Mouse (Mus musculus) MEL (cell line): ENCODE measurements at regions not wholly inside any gene's neighbourhood (a gene's known extent, or its start where the extent isn't known, plus 50 kb on each side); places are given as distances from the start of the nearest gene placed in this dataset.

ENCODE experiments used
- DNase-seq: peaks from one replicate; pipeline ENCODE4 v3.0.0; 2011; ENCODE audit warnings: low read depth, low spot score
- H3K27ac ChIP-seq: 2 replicates; pipeline ENCODE4 v1.5.1; 2012; ENCODE audit warnings: low read depth, mild to moderate bottlenecking, control low read depth, low read length, moderate library complexity; ENCODE audit not compliant: control insufficient read depth
- H3K27me3 ChIP-seq, 2 experiments: fragments of 150-350 bp in 1 of 2; sonication (generic) in 1 of 2; 2 replicates each; pipeline ENCODE4 v1.6.1; 2012; ENCODE audit warnings: low read length in 2 of 2, mild to moderate bottlenecking in 2 of 2, improper control_type of control experiment in 1 of 2, moderate library complexity in 1 of 2; ENCODE audit not compliant: insufficient read depth in 2 of 2, control insufficient read depth in 1 of 2
- H3K36me3 ChIP-seq, 2 experiments: 2 replicates each; pipeline ENCODE4 v1.6.1; 2012 to 2014; ENCODE audit warnings: low read length in 2 of 2, improper control_type of control experiment in 1 of 2, inconsistent platforms in 1 of 2, mild to moderate bottlenecking in 1 of 2; ENCODE audit not compliant: insufficient read depth in 2 of 2, control insufficient read depth in 1 of 2
- H3K4me1 ChIP-seq, 2 experiments: fragments of 150-350 bp in 1 of 2; sonication (generic) in 1 of 2; 2 replicates each; pipeline ENCODE4 v1.6.1; 2012; ENCODE audit warnings: low read length in 2 of 2, improper control_type of control experiment in 1 of 2, mild to moderate bottlenecking in 1 of 2; ENCODE audit not compliant: insufficient read depth in 2 of 2, control insufficient read depth in 1 of 2
- H3K4me3 ChIP-seq, 2 experiments: fragments of 150-350 bp in 1 of 2; sonication (generic) in 1 of 2; 2 replicates each; pipeline ENCODE4 v1.5.1; 2012; ENCODE audit warnings: low read depth in 2 of 2, low read length in 2 of 2, mild to moderate bottlenecking in 2 of 2, moderate library complexity in 2 of 2, control low read depth in 1 of 2, improper control_type of control experiment in 1 of 2; ENCODE audit not compliant: control insufficient read depth in 1 of 2, insufficient read depth in 1 of 2
- H3K79me2 ChIP-seq: 2 replicates; pipeline ENCODE4 v1.6.1; 2012; ENCODE audit warnings: mild to moderate bottlenecking, low read length, moderate library complexity; ENCODE audit not compliant: control insufficient read depth, poor library complexity, insufficient read depth
- H3K9ac ChIP-seq: 2 replicates; pipeline ENCODE4 v1.6.1; 2012; ENCODE audit warnings: low read depth, mild to moderate bottlenecking, control low read depth, low read length, moderate library complexity; ENCODE audit not compliant: control insufficient read depth, poor library complexity, severe bottlenecking
- H3K9me3 ChIP-seq: fragments of 150-350 bp; sonication (generic); replicated peaks from 2 replicates; pipeline ENCODE4 v1.6.1; 2012; ENCODE audit warnings: mild to moderate bottlenecking, low read length, improper control_type of control experiment, moderate library complexity; ENCODE audit not compliant: insufficient read depth
- BHLHE40 ChIP-seq: IDR thresholded peaks from 2 replicates; pipeline ENCODE4 v1.6.1; 2012; ENCODE audit warnings: low read depth, mild to moderate bottlenecking, inconsistent platforms, low read length, improper control_type of control experiment, borderline replicate concordance
- CHD2 ChIP-seq: IDR thresholded peaks from 2 replicates; pipeline ENCODE4 v1.6.1; 2011; ENCODE audit warnings: low read length, improper control_type of control experiment
- ETS1 ChIP-seq: IDR thresholded peaks from 2 replicates; pipeline ENCODE4 v1.6.1; 2012; ENCODE audit warnings: low read depth, mild to moderate bottlenecking, inconsistent platforms, low read length, improper control_type of control experiment, moderate library complexity
- KAT2A ChIP-seq: conservative IDR thresholded peaks from 2 replicates; pipeline ENCODE4 v1.6.1; 2012; ENCODE audit warnings: low read depth, low read length, improper control_type of control experiment, inconsistent platforms
- MAFK ChIP-seq: IDR thresholded peaks from 2 replicates; pipeline ENCODE4 v1.6.1; 2011; ENCODE audit warnings: low read depth, mild to moderate bottlenecking, low read length, improper control_type of control experiment, borderline replicate concordance
- MAZ ChIP-seq: IDR thresholded peaks from 2 replicates; pipeline ENCODE4 v1.6.1; 2012; ENCODE audit warnings: low read depth, mild to moderate bottlenecking, inconsistent platforms, low read length, improper control_type of control experiment
- MEF2A ChIP-seq: IDR thresholded peaks from 2 replicates; pipeline ENCODE4 v1.6.1; 2014; ENCODE audit warnings: low read depth, mild to moderate bottlenecking, inconsistent platforms, low read length, improper control_type of control experiment; ENCODE audit not compliant: poor library complexity, insufficient replicate concordance, severe bottlenecking; ENCODE audit errors: extremely low read depth
- MYC ChIP-seq: IDR thresholded peaks from 2 replicates; pipeline ENCODE4 v1.6.1; 2011; ENCODE audit warnings: low read depth, mild to moderate bottlenecking, low read length, improper control_type of control experiment, moderate library complexity
- NELFE ChIP-seq: IDR thresholded peaks from 2 replicates; pipeline ENCODE4 v1.6.1; 2011; ENCODE audit warnings: low read depth, low read length, improper control_type of control experiment
- POLR2AphosphoS5 ChIP-seq: IDR thresholded peaks from 2 replicates; pipeline ENCODE4 v1.6.1; 2012; ENCODE audit warnings: low read depth, borderline replicate concordance, mild to moderate bottlenecking, inconsistent platforms, low read length, moderate library complexity, mixed read lengths
- TBP ChIP-seq: IDR thresholded peaks from 2 replicates; pipeline ENCODE4 v1.8.0; 2011; ENCODE audit warnings: low read depth, low read length, improper control_type of control experiment
- TCF12 ChIP-seq: IDR thresholded peaks from 2 replicates; pipeline ENCODE4 v1.6.1; 2014; ENCODE audit warnings: low read depth, mild to moderate bottlenecking, inconsistent platforms, low read length, improper control_type of control experiment, moderate library complexity
- UBTF ChIP-seq: IDR thresholded peaks from 2 replicates; pipeline ENCODE4 v1.6.1; 2012; ENCODE audit warnings: low read depth, mild to moderate bottlenecking, inconsistent platforms, low read length, improper control_type of control experiment, moderate library complexity, borderline replicate concordance; ENCODE audit not compliant: insufficient read depth
- USF1 ChIP-seq: IDR thresholded peaks from 2 replicates; pipeline ENCODE4 v1.6.1; 2014; ENCODE audit warnings: low read depth, mild to moderate bottlenecking, inconsistent platforms, low read length, improper control_type of control experiment, moderate library complexity
- USF2 ChIP-seq, 2 experiments: IDR thresholded peaks; 2 replicates each; pipeline ENCODE4 v1.6.1; 2011 to 2012; ENCODE audit warnings: improper control_type of control experiment in 2 of 2, low read length in 2 of 2, borderline replicate concordance in 1 of 2, inconsistent platforms in 1 of 2, low read depth in 1 of 2, mild to moderate bottlenecking in 1 of 2; ENCODE audit not compliant: insufficient read depth in 1 of 2
- ZNF384 ChIP-seq: IDR thresholded peaks from 2 replicates; pipeline ENCODE4 v1.6.1; 2012; ENCODE audit warnings: low read depth, mild to moderate bottlenecking, inconsistent platforms, low read length, improper control_type of control experiment

DNA sequence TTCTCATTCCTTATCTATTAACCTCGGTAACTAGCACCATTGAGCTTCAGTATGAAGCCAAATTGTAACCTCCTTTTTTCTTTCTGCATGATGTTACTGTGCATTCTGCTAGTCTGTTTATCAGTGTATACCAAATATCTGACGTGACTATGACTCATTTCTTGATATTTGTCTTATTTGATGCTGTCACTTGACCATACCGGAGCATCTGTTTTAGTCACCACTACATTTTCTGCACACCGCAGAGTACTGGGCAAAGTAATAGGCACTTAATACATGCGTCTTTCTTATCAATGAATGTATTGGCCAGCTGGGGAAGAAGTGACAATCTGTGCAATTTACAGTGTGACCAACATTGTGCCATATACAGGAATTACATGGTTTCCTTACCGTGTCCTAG, 289.0 kb downstream of the Ets1 start:
- Histone ChIP-seq H3K4me3 (no peak overlapping the region), H3K9ac (no peak overlapping the region), H3K4me1 (no peaks in the 10 kb centered on the region), H3K27me3 (no peaks in the 10 kb centered on the region), H3K9me3 (no peaks in the 10 kb centered on the region), H3K79me2 (no peaks in the 10 kb centered on the region), H3K36me3 (no peaks in the 10 kb centered on the region)
- no peak for DNase-seq
- TF ChIP-seq NELFE (no peak), USF1 (no peak), KAT2A (no peak), TBP (no peak), ETS1 (no peak), MAFK (no peak), BHLHE40 (no peak), UBTF (no peak), CHD2 (no peak), TCF12 (no peak)
- TF ChIP-seq, all 39 proteins: peak for 0
- no peak overlapping the region for H3K27ac ChIP-seq

DNA sequence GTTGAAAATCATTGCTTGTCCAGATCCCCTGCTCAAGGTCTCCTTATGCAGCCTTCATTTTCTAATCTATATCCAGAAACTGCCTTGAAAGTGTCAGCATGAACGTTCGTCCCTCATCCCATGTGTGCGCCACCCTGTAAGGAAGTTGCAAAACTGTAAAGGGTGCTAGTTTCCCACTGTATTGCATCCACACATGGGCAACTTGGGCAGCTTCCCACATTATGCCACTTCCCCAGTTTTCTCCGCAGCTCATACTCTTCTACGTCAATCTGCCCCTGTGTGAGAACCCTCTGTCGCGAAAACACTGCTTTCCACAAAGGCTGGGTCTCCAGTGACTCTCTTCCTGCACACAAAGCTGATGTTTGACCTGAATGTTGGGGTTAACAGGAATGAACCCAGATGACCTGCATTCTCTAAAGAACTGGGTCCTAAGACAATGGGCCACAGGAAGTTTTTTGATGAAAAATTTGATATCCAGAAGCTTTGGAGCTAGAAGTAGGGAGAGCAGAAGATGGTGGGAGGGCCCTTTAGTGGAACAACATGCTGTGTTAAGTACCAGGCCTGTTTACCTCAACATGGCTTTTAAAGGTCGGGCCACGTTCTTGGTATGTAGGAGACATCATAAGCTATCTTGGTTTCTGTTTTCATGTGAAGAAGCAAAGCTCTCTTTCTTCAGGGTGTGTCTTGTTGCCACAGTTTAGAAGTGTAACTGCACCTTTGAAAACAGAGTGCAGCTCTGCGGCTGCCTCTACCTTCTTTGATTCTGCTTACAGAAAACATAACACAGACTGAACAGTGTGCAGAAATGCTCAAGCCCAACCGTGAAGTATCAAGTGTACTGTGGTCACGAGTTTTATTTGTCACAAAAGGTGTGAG, 289.9 kb downstream of the Ets1 start:
- Histone ChIP-seq H3K4me3 (no peak overlapping the region), H3K4me1 (no peaks in the 10 kb centered on the region), H3K9ac (no peak overlapping the region), H3K27ac (no peak overlapping the region), H3K79me2 (no peaks in the 10 kb centered on the region), H3K36me3 (no peaks in the 10 kb centered on the region), H3K9me3 (no peaks in the 10 kb centered on the region), H3K27me3 (no peaks in the 10 kb centered on the region)
- TF ChIP-seq MAFK (no peak), MYC (no peak)
- no peak for DNase-seq

DNA sequence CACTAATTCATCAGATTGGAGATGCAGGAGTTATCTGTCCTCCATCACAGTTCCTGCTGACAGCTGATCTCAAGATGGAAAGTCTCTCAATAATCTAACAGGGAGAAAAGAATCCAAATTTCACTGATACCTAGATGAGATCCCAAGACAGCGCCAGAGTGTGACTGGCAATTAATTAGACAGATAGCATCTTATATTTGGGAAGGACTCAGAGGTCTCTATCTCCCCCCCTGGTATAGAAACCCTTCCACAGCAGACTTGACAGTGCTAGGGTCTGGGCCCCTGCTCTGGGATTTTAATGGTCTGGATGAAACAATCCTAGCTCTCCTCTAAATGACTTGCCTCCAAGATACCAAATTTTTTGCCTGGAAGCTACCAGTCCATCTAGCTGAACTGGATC, 291.6 kb downstream of the Ets1 start:
- H3K27ac ChIP-seq: no peak overlapping the region
- TF ChIP-seq ZNF384 (no peak), UBTF (no peak), MAFK (no peak), MAZ (no peak), KAT2A (no peak), USF2 (IDR thresholded peaks at IDR 0.05; ENCODE audit: borderline replicate concordance in 1 of 2, insufficient read depth in 1 of 2, low read depth in 1 of 2, low read length in 2 of 2) (no peak), MEF2A (no peak), MYC (no peak), NELFE (no peak), POLR2AphosphoS5 (no peak)
- H3K9ac ChIP-seq: no peak overlapping the region
- H3K9me3 ChIP-seq: no peaks in the 10 kb centered on the region
- no peaks in the 10 kb centered on the region for H3K4me1 ChIP-seq
- no peak overlapping the region for H3K4me3 ChIP-seq
- H3K79me2 ChIP-seq: no peaks in the 10 kb centered on the region
- DNase-seq: no peak
- no peaks in the 10 kb centered on the region for H3K27me3 ChIP-seq
- no peaks in the 10 kb centered on the region for H3K36me3 ChIP-seq
